Mouse (Mus musculus) heart, postnatal 36 days (tissue): ENCODE data around the gene Psmd3. TPM values are rescaled to one million over a fixed set of nuclear protein-coding genes. Genes with fewer than 3 reads are reported as not detected.
"Not testable (repeated sequence)": the region's sequence is repeated elsewhere in the genome, so short reads cannot be mapped to it uniquely, and the experiment has no call there.

Experiments
- DNase-seq, 2 experiments: peaks; one replicate each; pipeline ENCODE4 v3.0.0; 2021 to 2022
- intact Hi-C: fragments of 180-260 bp; cut with DNase I; formaldehyde crosslinking; loops from one replicate; pipeline ENCODE4 v1.15.1; 2025
- total RNA-seq, 2 experiments: library from RNA; stranded (reverse); gene quantifications; 2 replicates each; pipeline ENCODE4 v1.2.3; 2021

Gene Psmd3
- 100 to 1,000 TPM; 102 to 104 TPM for total RNA-seq

- intact Hi-C loops: no loop called here
- DNase-seq: peak; percentile 99
These were observed at the start of gene Psmd3 for GRCm38 (mm10) chr11:98681786-98682745. TSS of gene Psmd3 (plus strand) at chr11:98682554.

- intact Hi-C loops, DNase-seq: not testable (repeated sequence)
These were observed 46.9 kb upstream of the Psmd3 start for GRCm38 (mm10) chr11:98635312-98635970.

DNA sequence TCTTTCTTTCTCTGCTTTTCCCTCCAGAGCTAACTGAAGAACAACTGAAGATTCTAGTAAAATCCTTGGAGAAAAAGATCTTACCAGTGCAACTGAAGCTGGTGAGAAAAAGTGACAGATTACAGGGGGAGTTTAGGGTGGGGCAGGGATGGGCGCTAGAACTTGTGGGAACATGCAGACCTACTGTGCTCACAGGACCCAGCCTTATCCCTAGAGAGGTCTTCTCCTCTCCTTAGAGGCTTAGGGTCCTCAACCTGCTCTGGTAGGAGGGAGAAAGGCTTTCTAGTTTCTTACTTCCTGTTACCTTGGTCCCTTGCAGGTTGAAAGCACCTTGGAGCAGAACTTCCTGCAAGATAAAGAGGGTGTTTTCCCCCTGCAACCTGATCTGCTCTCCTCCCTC, 44.9 kb upstream of the Psmd3 start:
- intact Hi-C loops: no loop called here
- DNase-seq: no peak

DNA sequence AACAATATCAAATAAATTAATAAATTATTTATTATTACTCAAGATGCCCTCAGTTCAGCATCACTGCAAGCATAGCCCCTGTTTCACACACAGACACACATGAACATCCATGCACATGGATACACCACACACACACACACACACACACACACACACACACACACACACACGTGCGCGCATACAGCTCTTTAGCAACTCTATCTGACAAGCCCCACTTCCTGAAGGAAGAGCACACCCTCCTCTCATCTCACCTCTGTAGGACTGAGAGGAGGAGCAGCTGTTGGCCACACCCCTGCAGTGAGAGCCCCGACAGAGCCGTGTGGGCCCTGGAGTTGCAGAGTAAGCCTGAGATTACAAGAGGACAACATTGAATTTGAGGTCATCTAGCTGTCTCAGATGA, 42.3 kb upstream of the Psmd3 start:
- no peak for DNase-seq
- intact Hi-C loops: no loop called here

- intact Hi-C loops: no loop called here
- DNase-seq: no peak
These were observed 37.6 kb upstream of the Psmd3 start for GRCm38 (mm10) chr11:98644757-98645156.

DNA sequence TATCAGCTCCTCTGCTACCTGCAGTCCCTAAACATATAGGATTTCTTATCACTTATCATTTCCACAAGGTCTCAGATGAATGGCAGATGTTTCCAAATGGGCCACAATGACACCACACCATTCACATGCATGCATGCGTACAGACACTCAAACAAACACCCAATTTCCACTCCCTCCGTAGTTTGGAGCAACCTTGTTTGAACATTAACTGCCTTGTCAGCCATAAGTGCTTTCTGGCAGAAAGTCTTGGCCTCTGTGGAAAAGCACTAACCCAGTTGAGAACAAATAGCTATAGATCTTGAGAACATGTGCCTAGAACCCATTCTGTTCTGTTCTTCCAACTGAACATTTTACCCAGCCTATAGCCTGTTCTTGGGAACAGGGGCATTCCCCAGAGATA, 36.4 kb upstream of the Psmd3 start:
- intact Hi-C loops: no loop called here
- no peak for DNase-seq

DNA sequence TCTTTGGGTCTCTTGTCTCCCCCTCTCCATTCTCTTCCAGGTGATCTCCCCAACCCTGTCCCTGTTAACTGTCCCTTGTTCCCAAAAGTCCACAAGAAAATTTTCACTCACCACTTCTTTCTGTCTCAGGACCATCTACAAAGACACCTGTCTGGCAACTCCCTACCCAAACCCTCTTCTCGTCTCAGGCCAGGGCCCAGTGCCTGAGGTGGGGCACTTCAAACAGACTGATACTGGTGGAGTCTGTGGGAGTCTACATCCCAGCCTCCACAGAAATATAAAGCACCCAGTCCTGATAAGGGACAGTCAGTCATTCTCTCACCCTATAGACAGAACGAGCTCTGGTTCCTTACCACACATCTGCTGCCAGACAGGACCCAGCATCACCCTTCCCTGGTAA, 35.9 kb upstream of the Psmd3 start, which contains the start of gene Gsdma2:
Gene Gsdma2 (plus strand): TSS at position 301 of the 400 bp plus-strand sequence.
- DNase-seq: no peak
- intact Hi-C loops: no loop called here

- intact Hi-C loops: loop anchor here (2.0 to 5.0 kb wide), 2 partner anchors 22 to 48 kb away; no protein-coding TSS in a partner anchor
- DNase-seq: peak; percentile 17 to 42
These were observed 27.3 kb upstream of the Psmd3 start for GRCm38 (mm10) chr11:98655076-98655475.

DNA sequence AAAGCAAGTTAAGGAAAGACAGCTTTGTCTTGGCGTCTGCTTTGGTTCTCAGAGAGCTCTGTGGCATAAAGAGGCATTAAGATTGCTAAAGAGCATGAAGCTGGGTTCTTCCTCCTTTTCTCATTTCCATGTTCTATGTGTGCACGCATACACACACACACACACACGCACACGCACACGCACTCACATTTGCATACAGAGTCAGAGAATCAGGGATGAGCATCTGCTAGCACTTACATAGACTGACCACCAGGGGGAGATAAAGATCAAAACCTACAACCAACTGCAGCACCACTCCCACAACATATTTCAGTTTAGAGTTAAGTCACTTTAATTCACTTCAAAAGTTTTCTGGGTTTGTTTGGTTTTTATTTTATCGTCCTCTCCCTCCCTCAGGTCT, 21.8 kb upstream of the Psmd3 start:
- DNase-seq: peak; percentile 10 to 22
- intact Hi-C loops: loop anchor here (2.0 kb wide), 1 partner anchor 18 kb away; no protein-coding TSS in a partner anchor

GRCm38 (mm10) chr11:98664091-98664490, 18.3 kb upstream of the Psmd3 start, which contains the start of gene Gsdma:
TSS of gene Gsdma (plus strand) at chr11:98664351.
- DNase-seq: no peak
- intact Hi-C loops: no loop called here

GRCm38 (mm10) chr11:98668984-98669383, 13.4 kb upstream of the Psmd3 start:
- intact Hi-C loops: loop anchor here (1.0 kb wide), 1 partner anchor 19 kb away; no protein-coding TSS in a partner anchor

DNA sequence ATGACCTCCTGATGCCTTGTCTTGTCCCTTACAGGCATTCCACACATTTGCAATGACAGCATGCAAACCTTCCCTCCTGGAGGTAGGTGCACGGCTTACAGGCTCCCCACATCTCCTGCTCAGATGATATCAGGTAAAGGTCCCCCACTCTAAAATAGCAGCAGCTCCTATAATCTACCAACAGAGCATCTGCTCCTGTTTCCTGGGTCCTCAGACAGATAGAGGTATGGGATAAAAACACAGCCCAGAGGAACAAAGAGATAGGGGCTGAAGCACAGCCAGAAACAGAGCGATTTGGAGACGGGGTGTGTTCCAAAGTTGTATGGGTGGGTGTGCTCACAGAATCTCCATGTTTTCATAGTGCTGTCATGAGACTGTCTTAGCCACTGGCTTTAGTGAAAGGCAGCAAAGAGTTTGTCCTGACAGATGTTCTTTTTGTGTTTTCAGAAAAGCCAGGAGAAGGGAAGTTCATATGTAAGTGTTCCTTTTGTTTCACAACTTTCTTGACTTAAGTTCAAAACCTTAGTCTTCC, 11.0 kb upstream of the Psmd3 start:
- no peak for DNase-seq
- intact Hi-C loops: no loop called here

More at GRCm38 (mm10) chr11:98668984-98669383, 13.4 kb upstream of the Psmd3 start:
- no peak for DNase-seq

GRCm38 (mm10) chr11:98671857-98672256, 10.5 kb upstream of the Psmd3 start:
- intact Hi-C loops: no loop called here
- no peak for DNase-seq

DNA sequence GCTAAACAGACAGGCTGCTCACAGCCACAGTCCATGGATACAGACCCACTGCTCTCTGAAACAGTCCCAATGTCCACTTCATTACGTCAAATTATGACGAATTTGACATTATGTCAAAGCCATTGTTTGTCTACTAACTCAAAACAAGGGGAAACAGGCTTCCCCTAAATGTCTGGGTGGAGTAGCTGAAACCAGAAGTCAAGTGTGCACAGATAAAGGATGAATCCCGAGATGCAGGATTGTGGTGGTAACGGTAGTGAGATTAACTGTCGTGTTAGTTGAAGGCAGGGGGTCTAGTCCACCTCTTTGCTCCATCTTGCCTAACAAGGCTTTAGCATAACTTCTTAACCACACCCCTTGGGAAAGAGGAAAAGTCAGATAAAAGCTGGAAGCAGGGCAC, 9.9 kb upstream of the Psmd3 start:
- intact Hi-C loops: no loop called here
- DNase-seq: no peak

DNA sequence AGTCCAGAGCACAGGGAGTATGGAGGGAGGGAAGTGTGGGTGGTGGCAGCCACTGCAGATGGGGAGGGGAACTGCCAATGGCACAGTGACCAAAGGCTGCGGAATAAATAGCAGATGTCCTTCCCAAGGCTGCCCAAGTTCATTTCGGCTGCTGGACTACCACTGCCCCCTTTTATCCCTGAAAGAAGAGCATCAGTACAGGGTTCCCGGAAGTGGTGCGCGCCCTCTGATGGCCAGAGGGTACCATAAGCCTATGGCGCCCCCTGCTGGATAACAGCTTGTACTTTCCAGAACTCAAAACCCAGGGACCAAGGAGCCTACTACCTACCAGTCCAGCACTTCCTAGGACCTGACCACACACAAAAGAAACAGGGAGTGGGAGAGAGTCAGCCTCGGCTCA, 9.2 kb upstream of the Psmd3 start:
- DNase-seq: peak; percentile 47 to 59
- intact Hi-C loops: not testable (repeated sequence)

DNA sequence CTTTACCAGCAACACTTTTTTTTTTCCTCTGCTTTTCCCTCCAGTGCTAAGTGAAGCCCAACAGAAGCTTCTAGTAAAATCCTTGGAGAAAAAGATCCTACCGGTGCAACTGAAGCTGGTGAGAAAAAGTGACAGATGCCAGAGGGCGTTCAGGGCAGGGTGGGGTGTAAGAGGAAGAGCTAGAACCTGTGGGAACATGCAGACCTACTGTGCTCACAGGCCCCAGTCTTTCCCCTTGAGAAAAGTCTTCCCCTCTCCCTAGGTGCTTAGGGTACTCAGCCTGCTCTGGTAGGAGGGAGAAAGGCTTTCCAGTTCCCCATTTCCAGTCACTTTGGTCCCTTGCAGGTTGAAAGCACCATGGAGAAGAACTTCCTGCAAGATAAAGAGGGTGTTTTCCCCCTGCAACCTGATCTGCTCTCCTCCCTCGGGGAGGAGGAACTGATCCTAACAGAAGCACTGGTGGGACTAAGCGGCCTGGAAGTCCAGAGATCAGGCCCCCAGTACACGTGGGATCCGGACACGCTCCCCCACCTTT, 6.5 kb upstream of the Psmd3 start:
- intact Hi-C loops: no loop called here
- DNase-seq: no peak

DNA sequence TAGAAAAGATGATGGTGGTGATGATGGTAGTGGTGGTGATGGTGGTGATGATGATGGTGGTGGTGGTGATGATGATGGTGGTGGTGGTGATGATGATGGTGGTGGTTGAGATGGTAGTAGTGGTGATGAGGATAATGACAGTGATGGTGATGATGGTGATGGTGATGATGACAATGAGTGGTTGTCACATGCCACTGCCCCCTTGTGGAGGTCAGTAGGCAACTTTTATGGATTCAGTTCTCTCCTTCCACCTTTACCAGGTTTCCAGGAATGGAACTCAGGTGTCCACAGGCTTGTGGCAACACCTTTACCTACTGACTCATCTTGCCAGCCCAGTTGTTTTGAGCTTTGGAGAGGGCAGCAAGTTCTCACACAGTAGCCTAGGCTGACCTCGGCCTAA, 2.3 kb upstream of the Psmd3 start:
- intact Hi-C loops: no loop called here
- no peak for DNase-seq

- DNase-seq, intact Hi-C loops: not testable (repeated sequence)
These were observed 1.8 kb upstream of the Psmd3 start for GRCm38 (mm10) chr11:98680595-98680994.

- intact Hi-C loops: no loop called here
- no peak for DNase-seq
These were observed 1.2 kb upstream of the Psmd3 start for GRCm38 (mm10) chr11:98681186-98681585.

GRCm38 (mm10) chr11:98682811-98683210, 457 bp downstream of the Psmd3 start:
- no peak for DNase-seq
- intact Hi-C loops: no loop called here

- DNase-seq: no peak
- intact Hi-C loops: no loop called here
These were observed 3.3 kb downstream of the Psmd3 start for GRCm38 (mm10) chr11:98685642-98686041.
